Mouse (Mus musculus): ENCODE measurements around the gene Il10.

The Il10 gene

DNA sequence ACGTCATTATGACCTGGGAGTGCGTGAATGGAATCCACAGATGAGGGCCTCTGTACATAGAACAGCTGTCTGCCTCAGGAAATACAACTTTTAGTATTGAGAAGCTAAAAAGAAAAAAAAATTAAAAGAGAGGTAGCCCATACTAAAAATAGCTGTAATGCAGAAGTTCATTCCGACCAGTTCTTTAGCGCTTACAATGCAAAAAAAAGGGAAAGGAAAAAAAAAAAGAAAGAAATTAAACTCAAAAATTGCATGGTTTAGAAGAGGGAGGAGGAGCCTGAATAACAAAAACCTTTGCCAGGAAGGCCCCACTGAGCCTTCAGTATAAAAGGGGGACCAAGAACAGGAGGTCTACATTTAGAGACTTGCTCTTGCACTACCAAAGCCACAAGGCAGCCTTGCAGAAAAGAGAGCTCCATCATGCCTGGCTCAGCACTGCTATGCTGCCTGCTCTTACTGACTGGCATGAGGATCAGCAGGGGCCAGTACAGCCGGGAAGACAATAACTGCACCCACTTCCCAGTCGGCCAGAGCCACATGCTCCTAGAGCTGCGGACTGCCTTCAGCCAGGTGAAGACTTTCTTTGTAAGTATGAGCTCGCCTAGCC, at the start of gene Il10:
Gene Il10 (plus strand): TSS at position 354 of the 607 bp plus-strand sequence.
- no peak for DNase-seq

DNA sequence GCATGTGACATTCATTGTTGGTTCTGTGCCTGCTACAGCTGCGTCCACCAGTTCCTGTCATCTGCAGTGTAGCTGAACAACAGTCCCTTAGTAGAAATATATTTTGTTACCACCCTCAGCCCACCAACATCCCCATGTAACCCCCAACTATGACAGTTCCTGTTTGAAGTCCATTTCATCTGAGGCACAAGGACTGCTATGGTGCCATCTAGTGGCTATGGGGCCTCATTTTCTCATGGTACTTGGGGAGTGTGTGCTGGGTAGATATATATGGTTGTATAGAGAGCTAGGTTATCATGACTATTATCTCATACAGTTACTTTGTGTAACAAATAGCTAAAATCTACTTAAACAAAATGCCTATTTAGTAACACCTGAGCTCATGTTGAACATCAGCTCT, 40.2 kb upstream of the Il10 start:
- peak; percentile 12 for DNase-seq

DNA sequence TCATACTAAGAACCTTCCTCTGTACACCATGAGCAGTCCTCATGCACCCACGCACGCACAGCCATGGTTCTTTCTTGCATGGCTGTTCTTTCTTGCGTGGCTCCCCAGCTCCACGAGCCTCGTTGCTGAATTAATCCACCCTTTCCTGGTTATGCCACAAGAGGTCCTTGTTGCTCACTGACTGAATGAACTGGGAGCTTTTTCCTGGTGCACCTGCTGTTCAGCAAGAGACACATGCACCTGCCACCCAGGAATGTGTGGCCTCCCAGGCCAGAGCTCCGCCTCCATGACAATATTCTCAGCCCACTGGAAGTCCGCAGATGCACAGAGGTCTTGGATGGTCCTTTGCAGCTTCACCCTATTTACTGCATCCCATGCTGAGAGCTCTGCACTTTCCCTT, 35.2 kb upstream of the Il10 start:
- DNase-seq: no peak

DNA sequence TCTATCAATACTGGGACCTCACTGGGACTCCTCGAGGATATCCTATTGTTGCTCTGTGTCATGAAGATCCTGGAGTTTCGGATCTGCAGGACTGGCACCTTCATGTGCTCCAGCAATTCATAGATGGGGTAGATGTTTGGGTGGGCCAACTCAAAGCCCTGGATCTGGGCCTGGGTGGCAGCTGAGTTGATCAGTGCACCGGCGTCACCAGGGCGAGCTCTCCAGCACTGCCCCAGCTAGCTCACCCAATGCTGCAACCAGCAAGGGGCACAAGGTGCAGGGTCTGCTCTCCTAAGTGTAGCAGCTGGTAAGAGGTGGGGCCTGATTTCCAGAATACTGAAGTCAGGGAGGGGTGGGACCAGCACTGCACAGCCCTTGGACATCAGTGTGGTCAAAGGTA, 32.6 kb upstream of the Il10 start:
- no peak for DNase-seq

DNA sequence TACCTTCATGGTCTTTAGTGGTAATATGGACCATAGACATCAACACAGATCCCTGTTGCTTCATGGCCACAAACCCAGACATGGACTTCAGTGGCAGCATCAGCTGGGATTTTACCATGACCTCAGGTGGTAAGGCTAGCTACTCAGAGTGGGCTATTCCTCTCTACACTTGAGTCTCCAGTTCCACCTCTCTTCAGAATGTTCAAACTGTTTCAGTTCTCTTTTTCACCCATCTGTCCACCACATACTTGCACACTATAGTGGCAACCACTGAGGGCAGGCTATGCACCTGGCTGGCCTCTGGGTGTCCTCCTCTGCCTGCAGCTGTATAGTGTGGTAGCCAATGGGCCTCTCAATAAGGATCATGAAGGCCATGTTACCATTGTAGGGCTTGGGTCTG, 32.2 kb upstream of the Il10 start:
- DNase-seq: no peak

DNA sequence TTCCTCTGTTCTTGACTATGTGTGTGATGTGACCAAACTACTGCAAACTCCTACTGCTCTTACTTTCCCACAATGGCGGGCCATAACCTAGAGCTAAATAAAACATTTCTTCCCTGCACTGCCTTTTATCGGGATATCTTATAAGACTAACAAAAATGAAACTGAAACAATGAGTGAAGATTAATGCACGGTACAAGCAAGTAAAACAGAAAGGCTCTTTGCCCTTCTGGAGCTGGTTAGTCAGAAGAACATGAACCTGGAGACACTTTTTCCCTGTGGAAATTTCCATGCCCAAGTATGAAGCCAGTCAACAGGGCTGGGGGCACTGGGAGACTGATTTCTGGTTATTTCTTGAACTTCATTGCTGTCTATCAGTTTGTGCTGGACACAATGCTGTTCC, 30.3 kb upstream of the Il10 start:
- no peak for DNase-seq

DNA sequence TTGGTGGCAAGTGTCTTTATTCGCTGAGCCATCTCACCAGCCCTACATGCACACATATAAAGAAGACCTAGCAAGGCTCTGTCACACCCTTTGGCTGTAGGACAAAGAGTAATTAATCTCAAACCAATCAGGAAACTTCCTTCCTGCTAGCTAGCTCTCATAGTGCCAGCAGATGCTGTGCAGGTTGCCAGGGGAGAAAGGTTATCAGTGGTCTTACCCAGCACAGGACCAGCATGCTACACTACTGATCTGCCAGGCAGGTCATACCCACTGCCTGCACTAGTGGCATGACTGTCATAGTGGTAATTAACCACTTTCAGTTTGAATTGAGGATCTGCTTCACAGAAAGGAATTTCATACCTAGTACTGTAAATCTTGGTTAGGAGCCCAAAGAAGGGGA, 29.2 kb upstream of the Il10 start:
- no peak for DNase-seq

DNA sequence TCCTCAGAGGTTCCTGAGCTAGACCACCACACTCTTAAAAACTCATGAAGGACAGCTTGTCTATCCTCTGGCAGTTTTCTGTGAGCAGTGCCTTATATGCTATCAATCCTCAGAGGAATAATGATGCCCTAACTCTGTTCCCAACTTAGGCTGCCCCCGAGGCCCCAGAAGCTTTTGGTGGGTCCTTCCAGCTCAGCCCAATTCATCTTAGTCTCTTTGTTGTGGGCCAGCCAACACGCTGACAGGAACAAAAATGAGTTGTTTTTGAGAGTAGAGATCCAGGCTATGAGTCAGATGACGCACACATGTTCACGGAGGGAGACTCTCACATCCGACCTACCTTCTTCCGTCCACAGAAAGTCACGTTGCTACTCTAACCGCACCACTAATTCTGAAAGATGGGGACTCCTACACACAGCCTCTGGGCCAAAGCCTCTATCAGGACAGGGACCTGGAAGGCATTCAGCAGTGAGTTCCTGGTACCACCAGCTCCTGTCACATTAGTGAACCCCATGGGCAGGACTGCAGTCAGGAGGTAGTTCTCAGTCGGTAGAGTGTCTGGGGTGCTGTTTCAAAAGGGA, 26.0 kb upstream of the Il10 start:
- DNase-seq: no peak

DNA sequence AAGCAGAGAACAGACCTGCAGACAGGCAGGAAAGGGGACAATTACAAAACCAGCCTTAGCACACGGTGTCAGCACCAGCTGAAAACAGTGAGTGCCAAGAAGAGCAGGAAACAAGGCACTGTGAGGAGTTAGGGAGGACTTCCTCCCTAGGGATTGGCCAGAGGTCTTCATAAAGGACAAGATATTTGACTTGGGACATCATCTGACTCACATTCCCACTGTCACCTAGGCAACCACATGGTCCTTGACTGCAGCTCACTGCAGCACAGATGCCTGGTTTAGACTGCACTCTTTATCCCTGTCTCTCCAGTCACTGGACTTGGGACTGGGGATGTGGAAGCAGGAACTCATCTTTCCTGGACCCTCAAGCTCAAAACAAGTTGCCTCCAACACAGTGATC, 24.1 kb upstream of the Il10 start:
- no peak for DNase-seq

DNA sequence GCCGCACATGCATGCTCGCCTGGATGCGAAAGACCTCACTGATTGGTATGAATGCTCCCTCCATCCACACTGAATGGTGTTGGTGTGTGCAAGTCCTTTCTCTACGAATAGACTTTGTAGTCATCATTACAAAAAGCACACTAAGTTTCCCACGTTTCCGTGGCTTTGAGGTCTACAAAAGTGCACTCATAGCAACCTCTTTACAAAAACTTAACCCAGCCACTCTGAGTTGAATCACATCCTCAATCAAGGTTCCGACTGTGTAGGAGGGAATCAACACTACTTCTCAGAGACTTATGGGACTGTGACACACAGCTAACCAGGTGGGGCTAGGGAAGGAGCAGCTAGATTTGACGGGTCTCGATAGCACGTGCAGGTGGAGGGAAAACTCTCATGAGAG, 23.3 kb upstream of the Il10 start:
- no peak for DNase-seq

DNA sequence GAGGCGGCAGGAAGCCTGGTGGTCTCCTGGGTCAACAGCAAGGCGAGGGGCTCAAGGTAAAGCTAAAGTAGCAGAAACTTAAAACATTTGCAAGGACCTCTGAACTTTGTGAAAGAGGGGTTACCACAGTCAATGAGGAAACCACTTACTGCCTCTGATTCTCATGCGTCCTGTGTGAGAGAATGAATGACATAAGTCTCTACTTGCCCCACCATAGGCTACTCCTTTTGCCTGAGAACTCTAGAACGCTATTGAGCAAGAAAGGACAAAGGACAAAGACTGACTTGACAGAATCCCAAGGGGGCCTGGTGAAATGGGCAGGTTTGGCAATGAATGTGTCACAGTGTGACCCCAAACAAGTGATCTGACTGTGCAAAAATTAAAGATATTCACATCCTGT, 22.2 kb upstream of the Il10 start:
- DNase-seq: no peak

DNA sequence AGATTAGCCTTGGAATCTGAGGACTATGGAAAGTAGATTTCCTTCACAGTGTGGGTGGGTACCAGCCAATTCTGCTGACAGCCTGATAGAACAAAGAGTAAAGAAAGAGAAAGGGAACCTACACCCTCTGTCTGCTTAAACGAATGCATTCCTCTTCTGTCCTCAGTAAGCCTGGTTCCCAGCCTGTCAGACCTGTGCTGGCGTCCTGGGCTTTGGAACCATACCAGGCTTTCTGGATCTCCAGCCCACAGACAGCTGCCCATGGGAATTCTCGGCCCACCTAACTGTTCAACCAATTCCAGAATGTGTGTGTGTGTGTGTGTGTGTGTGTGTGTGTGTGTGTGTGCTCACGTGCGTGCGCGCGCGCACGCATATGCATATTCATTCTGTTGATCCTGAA, 21.3 kb upstream of the Il10 start:
- no peak for DNase-seq

DNA sequence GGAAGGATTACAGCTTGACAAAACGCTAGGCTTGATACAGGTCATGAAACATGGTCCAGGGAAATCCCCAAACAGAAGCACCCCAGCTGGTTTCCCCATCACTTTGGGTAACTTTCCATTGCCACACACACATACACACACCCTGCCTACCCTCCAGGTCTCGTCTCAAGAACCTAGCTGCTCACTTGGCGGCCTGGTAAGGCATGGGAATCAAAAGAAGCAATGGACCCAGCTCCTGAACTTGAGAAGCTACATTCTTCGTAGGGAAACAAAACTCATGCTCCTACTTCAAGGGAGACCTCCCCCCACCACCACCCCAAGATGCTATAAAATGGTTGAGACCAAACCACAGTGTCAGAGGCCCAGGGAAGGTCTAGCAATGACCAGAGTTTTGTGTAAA, 19.9 kb upstream of the Il10 start:
- DNase-seq: no peak

DNA sequence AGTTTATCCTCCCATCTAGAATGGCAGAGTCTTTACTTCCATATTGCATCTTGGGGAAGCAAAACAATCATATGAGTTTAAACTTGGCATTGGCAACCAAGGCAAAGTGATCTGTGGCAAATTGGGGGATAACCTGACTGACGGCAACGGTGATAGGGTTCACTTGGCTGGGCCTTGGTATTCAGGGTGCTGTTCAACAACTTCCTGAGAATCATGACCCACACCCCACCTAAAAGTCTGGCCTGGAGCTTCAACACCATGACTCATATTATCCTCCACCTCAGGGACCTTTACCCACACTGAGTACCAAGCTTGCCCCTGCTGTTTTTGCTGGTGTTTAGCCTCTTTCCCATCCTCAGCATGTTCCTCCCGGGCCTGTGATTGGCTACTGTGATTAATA, 19.3 kb upstream of the Il10 start:
- no peak for DNase-seq

DNA sequence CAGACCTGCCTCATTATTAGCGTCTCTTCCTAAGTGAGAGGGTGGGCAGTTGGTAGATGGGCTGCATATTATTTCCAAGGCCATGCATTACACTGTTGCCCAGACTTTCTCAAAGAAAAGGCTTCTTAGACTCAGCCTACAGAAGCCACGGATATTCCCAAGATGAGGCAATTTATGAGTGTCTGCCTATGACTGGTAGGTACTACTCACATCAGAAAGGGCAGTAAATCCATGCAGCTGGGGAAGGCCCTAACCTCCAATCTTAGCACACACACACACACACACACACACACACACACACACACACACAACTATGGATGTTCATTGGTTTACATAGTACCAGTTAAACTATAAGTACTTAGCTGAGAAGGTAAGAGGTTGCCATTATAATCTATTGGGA, 17.1 kb upstream of the Il10 start:
- DNase-seq: no peak

DNA sequence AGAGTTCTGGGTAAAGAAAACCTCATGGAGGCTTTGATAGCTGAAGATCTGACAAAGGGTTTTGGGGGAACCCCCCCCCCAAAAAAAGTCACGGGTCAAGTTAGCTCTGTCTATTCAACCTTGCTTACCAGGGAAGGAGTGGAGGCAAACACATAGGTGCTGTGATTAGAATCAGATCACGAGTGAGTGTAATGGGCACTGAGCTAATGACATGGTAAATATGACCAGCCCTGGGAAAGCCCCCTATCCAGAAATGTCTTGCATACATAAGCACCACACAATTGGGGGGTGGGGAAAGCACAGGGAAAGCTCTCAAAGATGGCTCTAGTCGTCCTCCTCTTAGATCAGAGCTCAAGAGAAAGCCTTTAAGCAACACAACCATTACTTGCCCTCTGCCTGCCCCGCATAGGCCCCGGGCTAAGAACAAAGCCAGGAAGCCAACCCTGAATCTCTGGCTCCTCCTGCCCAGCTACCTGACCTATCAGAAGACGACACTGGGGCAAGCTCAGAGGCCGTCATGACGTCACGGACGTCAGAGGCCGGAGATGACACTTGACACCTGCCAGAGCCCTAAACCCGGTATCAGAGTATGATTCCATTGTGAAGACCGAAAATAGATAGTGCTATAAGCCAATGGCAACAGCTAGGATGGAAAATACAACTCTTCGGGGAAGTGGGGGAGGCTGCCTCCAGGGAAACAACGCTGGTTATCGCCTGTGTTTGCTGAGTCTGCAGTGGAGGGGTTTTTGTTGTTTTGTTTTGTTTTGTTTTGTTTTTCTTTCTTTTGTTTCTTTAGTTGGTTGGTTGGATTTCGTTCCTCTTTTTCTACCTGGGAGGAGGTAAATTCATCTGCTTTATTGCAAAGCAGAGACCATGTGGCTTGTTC, 16.4 kb upstream of the Il10 start:
- no peak for DNase-seq

DNA sequence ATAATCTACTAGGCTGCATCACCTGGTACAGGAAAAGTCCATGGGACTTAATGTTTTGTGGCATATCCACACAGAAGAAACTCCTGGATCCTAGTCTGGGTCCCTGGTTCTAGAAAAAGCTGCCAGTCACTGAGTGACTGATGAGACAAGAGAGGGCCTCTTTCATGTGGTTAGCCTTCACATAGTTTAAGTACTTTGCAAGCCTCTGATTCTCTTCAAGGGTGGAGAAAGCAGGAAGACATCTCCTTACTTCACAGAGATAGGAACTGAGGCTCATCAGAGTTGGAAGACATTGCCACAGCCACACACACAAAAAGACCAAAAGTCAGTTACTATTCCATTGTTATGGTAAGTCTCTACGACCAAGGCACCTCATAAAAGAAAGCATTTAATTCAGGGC, 13.6 kb upstream of the Il10 start:
- DNase-seq: no peak

DNA sequence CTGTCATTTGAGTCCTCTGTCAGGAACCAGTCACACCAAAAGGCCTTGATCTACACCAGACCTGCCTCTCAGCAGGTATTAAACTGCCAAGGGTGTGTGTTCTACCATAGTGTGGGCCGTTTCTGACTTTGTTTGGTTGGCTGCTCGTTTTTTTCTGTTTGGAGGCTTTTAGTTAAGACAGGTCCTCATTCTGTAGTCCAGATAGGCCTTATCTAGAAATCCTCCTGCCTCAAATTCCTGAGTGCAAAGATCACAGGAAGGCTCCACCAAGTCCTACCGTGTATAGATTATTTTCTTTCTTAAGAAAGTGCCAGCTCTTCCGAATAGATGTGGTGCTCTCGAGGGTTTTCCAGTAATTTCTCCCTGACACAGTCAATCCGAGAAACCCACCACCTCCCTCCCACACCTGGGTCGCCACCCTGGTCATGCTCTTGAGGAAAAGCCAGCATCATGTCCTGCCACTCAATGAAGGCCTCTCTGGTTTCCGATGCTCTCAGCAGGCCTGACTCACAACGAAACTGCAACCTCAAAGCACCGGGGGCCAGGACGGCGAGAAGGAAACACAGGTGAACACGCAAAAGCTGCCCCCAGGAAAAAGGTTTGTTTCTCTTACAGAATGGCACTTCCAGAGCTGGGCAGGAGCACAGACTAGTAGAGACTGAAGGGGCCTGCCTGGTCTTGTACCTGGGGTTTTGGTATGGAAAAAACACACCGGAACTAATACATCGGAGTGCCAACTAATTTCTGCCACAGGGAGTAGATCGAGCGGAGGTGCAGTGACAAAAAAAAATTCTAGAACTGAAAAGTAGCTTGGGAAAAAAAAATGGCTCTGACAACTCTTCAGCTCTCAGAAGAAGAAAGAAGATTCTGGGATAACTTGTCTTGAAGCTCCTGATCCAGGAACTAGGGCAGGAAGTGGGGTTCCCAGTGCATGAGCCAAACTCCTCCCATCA, 9.2 kb upstream of the Il10 start:
- DNase-seq: no peak

DNA sequence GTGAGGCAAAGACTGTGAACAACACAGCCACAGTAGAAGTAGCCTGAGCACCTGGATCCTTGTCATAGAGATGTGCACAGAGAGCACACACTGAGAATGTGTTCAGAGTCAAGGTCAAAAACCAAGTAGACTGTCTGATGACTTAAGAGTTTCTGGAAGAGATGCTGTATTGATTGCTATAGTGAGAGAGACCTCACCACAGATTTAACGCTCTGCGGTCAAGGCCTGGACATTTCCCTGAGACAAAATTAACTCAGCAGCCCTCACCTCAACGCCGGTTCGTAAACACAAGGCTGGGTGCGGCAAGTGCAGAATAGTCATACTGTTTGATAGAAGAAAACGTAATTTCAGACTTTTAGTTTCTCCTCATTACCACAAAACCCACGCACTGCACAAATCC, 7.2 kb upstream of the Il10 start:
- no peak for DNase-seq

DNA sequence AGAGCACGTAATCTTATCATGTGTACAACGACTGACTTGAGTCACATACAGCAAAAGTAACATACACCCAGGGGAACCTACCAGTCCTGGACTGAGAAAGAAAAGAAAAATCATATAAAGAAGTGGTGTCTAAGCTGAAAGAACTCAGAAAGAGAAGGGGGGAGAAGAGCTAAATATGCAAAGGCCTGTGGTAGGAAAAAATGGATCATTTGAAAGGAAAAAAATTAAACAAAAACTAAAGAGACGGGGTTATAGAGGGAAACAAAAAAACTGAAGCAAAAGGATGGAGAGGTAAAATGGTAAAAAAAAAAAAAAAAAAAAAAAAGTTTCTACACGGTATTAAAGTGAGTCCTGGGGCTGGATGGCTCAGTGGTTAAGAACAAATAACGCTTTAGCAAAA, 5.7 kb upstream of the Il10 start:
- DNase-seq: no peak

DNA sequence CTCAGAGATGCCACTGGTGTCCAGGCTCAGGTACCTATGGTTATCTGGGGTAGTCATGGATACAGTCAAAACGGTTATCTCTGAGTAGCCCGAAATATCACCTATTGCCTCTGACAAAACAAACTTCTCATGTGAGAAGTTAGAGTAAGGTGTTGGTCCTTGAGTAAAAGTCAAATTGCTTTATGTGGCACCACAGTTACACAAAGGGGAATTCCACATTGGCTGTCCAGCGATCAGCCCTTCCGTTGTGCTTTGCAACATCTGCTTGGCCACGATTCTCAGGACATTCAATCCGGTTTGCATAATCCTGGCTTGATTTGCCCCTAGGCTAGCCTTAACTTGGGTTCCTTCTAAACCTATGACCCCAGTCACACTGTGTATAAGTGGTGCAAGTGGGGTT, 4.4 kb upstream of the Il10 start:
- no peak for DNase-seq

DNA sequence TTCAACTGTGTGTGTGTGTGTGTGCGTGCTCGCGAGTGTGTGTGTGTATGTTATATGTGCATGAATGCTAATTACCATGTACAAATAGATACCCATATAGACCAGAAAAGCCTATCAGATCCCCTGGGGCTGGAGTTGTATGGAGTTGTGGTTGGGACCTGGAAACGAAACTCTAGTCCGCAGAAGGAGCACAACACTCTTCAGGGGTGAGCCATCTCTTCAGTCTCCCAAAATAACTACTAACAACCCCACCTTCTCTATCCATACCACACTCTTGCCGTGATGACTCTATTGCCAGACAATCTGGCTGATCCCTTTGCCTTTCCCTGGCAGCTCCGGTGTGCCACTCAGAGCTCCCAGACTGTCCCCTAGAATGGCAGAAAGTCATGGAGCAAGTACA, 3.8 kb upstream of the Il10 start:
- DNase-seq: no peak
